In the genomic region with DNA sequence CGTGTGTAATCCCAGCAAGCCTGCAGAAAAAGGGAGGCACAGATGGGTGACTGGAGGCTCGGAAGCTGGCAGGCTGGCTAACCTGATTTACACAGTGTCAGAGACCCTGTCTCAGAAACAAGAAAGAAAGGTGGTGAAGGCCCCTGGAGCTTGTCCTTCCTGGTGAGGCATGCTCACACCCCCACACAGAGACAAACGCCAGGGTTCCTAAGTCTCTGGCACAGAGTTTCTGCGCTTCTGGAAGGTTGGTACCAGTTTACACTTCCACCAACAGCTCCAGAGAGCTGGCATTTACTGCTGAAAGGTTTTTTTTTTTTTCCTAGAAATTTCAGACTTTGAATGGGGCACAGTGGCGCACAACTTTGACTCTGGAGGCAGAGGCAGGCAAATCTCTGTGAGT, we compare ENCODE assay signal across 19 mouse cellular contexts. TPM values are rescaled to one million over a fixed set of nuclear protein-coding genes. Genes with fewer than 3 reads are reported as not detected.
"Had no signal": no experiment of that assay in that cellular context is flagged by ENCODE, and none has a peak within 500 bp of the region (broad histone marks: within the 10 kb centered on the region; RNA-seq: fewer than 3 reads in every experiment).

No protein-coding gene starts in this region.

- H3K4me2 ChIP-seq: lung, embryonic 15.5 days; midbrain, embryonic 11.5 days; midbrain, embryonic 13.5 days; midbrain, embryonic 15.5 days; neural tube, embryonic 12.5 days; stomach, embryonic 15.5 days had no signal

- H3K27ac ChIP-seq: lung, embryonic 15.5 days; macrophage; midbrain, embryonic 13.5 days; midbrain, embryonic 15.5 days; neural tube, embryonic 12.5 days; stomach, embryonic 15.5 days; stomach, postnatal 0 days had no signal

- H3K36me3 ChIP-seq: lung, embryonic 15.5 days; midbrain, embryonic 13.5 days; midbrain, embryonic 15.5 days; neural tube, embryonic 12.5 days; stomach, embryonic 15.5 days had no signal

- H3K9ac ChIP-seq: lung, embryonic 15.5 days; midbrain, embryonic 13.5 days; midbrain, embryonic 15.5 days; neural tube, embryonic 12.5 days; stomach, embryonic 15.5 days had no signal

- ATAC-seq: lung, postnatal 0 days; midbrain, embryonic 13.5 days; midbrain, embryonic 15.5 days had no signal

- DNase-seq: lung, adult 2 months; lung, postnatal 14 days; lung, postnatal 36 days; right cerebral cortex, postnatal 14 days; thymus, adult 2 months; thymus, postnatal 25 days; thymus, postnatal 4 days had no signal

- H3K4me3 ChIP-seq: lung, embryonic 15.5 days; megakaryocyte, embryonic 14.5 days; midbrain, embryonic 13.5 days; midbrain, embryonic 15.5 days; neural tube, embryonic 12.5 days; stomach, embryonic 15.5 days had no signal

- H3K27me3 ChIP-seq: midbrain, embryonic 15.5 days had no signal

- H3K9me3 ChIP-seq: lung, embryonic 15.5 days; megakaryocyte, embryonic 14.5 days; midbrain, embryonic 13.5 days; midbrain, embryonic 15.5 days; neural tube, embryonic 12.5 days; stomach, embryonic 15.5 days had no signal

RNA-seq across cellular contexts. Expression of a gene that starts 22.3 kb away (rescaled TPM):
- total RNA-seq: megakaryocyte progenitor cell, adult 5-6 weeks; monocyte, adult 5-6 weeks had no signal
- polyA plus RNA-seq: macrophage had no signal
